Mouse (Mus musculus): ENCODE results near the gene Siglech. TPM values are rescaled to one million over a fixed set of nuclear protein-coding genes. Genes with fewer than 3 reads are reported as not detected.

Siglech gene
- total RNA-seq (2012; rRNA removed) = not detected in 2 replicates
- not detected for polyA plus RNA-seq (2012; ENCODE audit: insufficient read depth in 1 of 2, insufficient read length in 2 of 2, low read depth in 1 of 2, low replicate concordance in 2 of 2, missing spikeins in 1 of 2)

GRCm38 (mm10) chr7:55767926-55768325 is at the start of gene Siglech:
Gene Siglech (plus strand): TSS chr7:55768178.
- H3K36me3 ChIP-seq (ENCODE audit: control insufficient read depth in 1 of 2, insufficient read depth in 2 of 2, low read length in 2 of 2) = peaks cover 0 to 2% of the 10 kb centered on the region in 2 experiments; a peak in 1 of 4 replicates
- peak; percentile 77 for DNase-seq (ENCODE audit: low read depth, low spot score)
- H3K27me3 ChIP-seq (ENCODE audit: control insufficient read depth in 1 of 2, insufficient read depth in 2 of 2, low read length in 2 of 2) = no peaks in the 10 kb centered on the region; a peak in 2 of 4 replicates
- no peaks in the 10 kb centered on the region for H3K9me3 ChIP-seq (replicated peaks; ENCODE audit: insufficient read depth, low read length)
- H3K4me1 ChIP-seq (ENCODE audit: control insufficient read depth in 1 of 2, insufficient read depth in 2 of 2, low read length in 2 of 2) = no peaks in the 10 kb centered on the region
- no peak for TF ChIP-seq ELF1 (IDR thresholded peaks at IDR 0.05; ENCODE audit: low read depth, low read length)
- no peak for TF ChIP-seq POLR2A (IDR thresholded peaks at IDR 0.05; ENCODE audit: control insufficient read depth in 1 of 2, insufficient read depth in 1 of 2, low read depth in 1 of 2, low read length in 2 of 2, poor library complexity in 1 of 2)
- TF ChIP-seq GABPA (IDR thresholded peaks at IDR 0.05; ENCODE audit: low read depth, low read length) = no peak
- TF ChIP-seq ETS1 (IDR thresholded peaks at IDR 0.05; ENCODE audit: low read depth, low read length) = peak; percentile 48; the same call in 1 of the 2 replicates
- TF ChIP-seq TCF12 (IDR thresholded peaks at IDR 0.05; ENCODE audit: low read depth, low read length) = no peak
- TF ChIP-seq NELFE (IDR thresholded peaks at IDR 0.05; ENCODE audit: low read depth, low read length) = no peak
- no peak for TF ChIP-seq RAD21 (IDR thresholded peaks at IDR 0.05; ENCODE audit: low read depth, low read length)
- TF ChIP-seq HCFC1 (IDR thresholded peaks at IDR 0.05; ENCODE audit: low read depth, low read length) = no peak
- TF ChIP-seq NRF1 (IDR thresholded peaks at IDR 0.05; ENCODE audit: insufficient read depth, low read depth, low read length, poor library complexity, severe bottlenecking) = no peak
- no peak for TF ChIP-seq TAL1 (IDR thresholded peaks at IDR 0.05; ENCODE audit: low read length)
- no peak for TF ChIP-seq POLR2AphosphoS2 (IDR thresholded peaks at IDR 0.05; ENCODE audit: low read length)
- TF ChIP-seq KAT2A (conservative IDR thresholded peaks at IDR 0.05; ENCODE audit: low read depth, low read length) = no peak
- TF ChIP-seq RCOR1 (IDR thresholded peaks at IDR 0.05; ENCODE audit: low read depth, low read length) = no peak; the same call in 1 of the 2 replicates
- TF ChIP-seq SIN3A (IDR thresholded peaks at IDR 0.05; ENCODE audit: low read length) = no peak
- TF ChIP-seq USF1 (IDR thresholded peaks at IDR 0.05; ENCODE audit: low read depth, low read length) = peak; percentile 87
- TF ChIP-seq ZC3H11A (IDR thresholded peaks at IDR 0.05; ENCODE audit: low read depth, low read length) = no peak
- TF ChIP-seq EP300 (IDR thresholded peaks at IDR 0.05; ENCODE audit: low read depth in 1 of 2, low read length in 2 of 2) = peak in 1 of 2 experiments; percentile 38; a peak in 1 of 4 replicates
- TF ChIP-seq MYC (IDR thresholded peaks at IDR 0.05; ENCODE audit: low read depth, low read length) = no peak
- no peak for TF ChIP-seq POLR2AphosphoS5 (IDR thresholded peaks at IDR 0.05; ENCODE audit: borderline replicate concordance, low read depth, low read length)
- TF ChIP-seq MAFK (IDR thresholded peaks at IDR 0.05; ENCODE audit: borderline replicate concordance, low read depth, low read length) = no peak
- TF ChIP-seq GATA1 (IDR thresholded peaks at IDR 0.05; ENCODE audit: low read depth, low read length) = peak; percentile 16; the same call in 1 of the 2 replicates
- TF ChIP-seq UBTF (IDR thresholded peaks at IDR 0.05; ENCODE audit: borderline replicate concordance, insufficient read depth, low read depth, low read length) = no peak
- no peak for TF ChIP-seq CHD2 (IDR thresholded peaks at IDR 0.05; ENCODE audit: low read length)
- peak; percentile 96 for TF ChIP-seq BHLHE40 (IDR thresholded peaks at IDR 0.05; ENCODE audit: borderline replicate concordance, low read depth, low read length)
- TF ChIP-seq CTCF (IDR thresholded peaks at IDR 0.05 in 2 of 3, conservative IDR thresholded peaks at IDR 0.05 in 1 of 3; ENCODE audit: control insufficient read depth in 1 of 3, insufficient read depth in 1 of 3, low read depth in 2 of 3, low read length in 3 of 3, poor library complexity in 1 of 3, severe bottlenecking in 1 of 3) = no peak
- no peak for TF ChIP-seq MAZ (IDR thresholded peaks at IDR 0.05; ENCODE audit: low read depth, low read length)
- TF ChIP-seq SMC3 (IDR thresholded peaks at IDR 0.05; ENCODE audit: low read depth, low read length) = no peak
- TF ChIP-seq USF2 (IDR thresholded peaks at IDR 0.05; ENCODE audit: borderline replicate concordance in 1 of 2, insufficient read depth in 1 of 2, low read depth in 1 of 2, low read length in 2 of 2) = no peak
- TF ChIP-seq MAX (IDR thresholded peaks at IDR 0.05; ENCODE audit: low read length) = no peak
- TF ChIP-seq CHD1 (IDR thresholded peaks at IDR 0.05; ENCODE audit: low read depth, low read length) = no peak
- no peak for TF ChIP-seq MYB (IDR thresholded peaks at IDR 0.05; ENCODE audit: low read depth, low read length)
- no peak for TF ChIP-seq JUND (IDR thresholded peaks at IDR 0.05; ENCODE audit: low read depth, low read length)
- H3K27ac ChIP-seq (ENCODE audit: control insufficient read depth, low read depth, low read length) = no peak within 1 kb of the TSS
- H3K9ac ChIP-seq (ENCODE audit: control insufficient read depth, low read depth, low read length, poor library complexity, severe bottlenecking) = no peak within 1 kb of the TSS
- no peaks in the 10 kb centered on the region for H3K79me2 ChIP-seq (ENCODE audit: control insufficient read depth, insufficient read depth, low read length, poor library complexity)
- H3K4me3 ChIP-seq (ENCODE audit: control insufficient read depth in 1 of 2, insufficient read depth in 1 of 2, low read depth in 2 of 2, low read length in 2 of 2) = no peak within 1 kb of the TSS
